Mouse (Mus musculus): ENCODE results near the gene Prdm16. TPM values are rescaled to one million over a fixed set of nuclear protein-coding genes. Genes with fewer than 3 reads are reported as not detected.

Gene Prdm16
- total and polyA plus RNA-seq, 3 experiments, result not detected

- TF ChIP-seq ZKSCAN1 (IDR thresholded peaks at IDR 0.05; ENCODE audit: borderline replicate concordance, low read depth, low read length) (no peak), PAX5 (IDR thresholded peaks at IDR 0.05; ENCODE audit: low read length) (no peak), JUND (conservative IDR thresholded peaks at IDR 0.05; ENCODE audit: low read depth, low read length) (no peak), POLR2AphosphoS2 (IDR thresholded peaks at IDR 0.05; ENCODE audit: low read depth, low read length) (no peak), ZC3H11A (IDR thresholded peaks at IDR 0.05; ENCODE audit: low read depth, low read length) (no peak), IRF4 (IDR thresholded peaks at IDR 0.05; ENCODE audit: low read depth, low read length) (no peak), MAFK (IDR thresholded peaks at IDR 0.05; ENCODE audit: insufficient replicate concordance, low read length) (no peak), CTCF (conservative IDR thresholded peaks at IDR 0.05 in 1 of 2, IDR thresholded peaks at IDR 0.05 in 1 of 2; ENCODE audit: low read depth in 2 of 2, low read length in 2 of 2) (no peak), USF2 (conservative IDR thresholded peaks at IDR 0.05; ENCODE audit: low read depth, low read length) (no peak), HCFC1 (IDR thresholded peaks at IDR 0.05; ENCODE audit: low read depth, low read length) (no peak), ZMIZ1 (IDR thresholded peaks at IDR 0.05; ENCODE audit: low read depth, low read length) (no peak), RAD21 (IDR thresholded peaks at IDR 0.05; ENCODE audit: low read depth, low read length) (no peak), CHD1 (IDR thresholded peaks at IDR 0.05; ENCODE audit: low read depth, low read length) (no peak), E2F4 (IDR thresholded peaks at IDR 0.05; ENCODE audit: insufficient replicate concordance, low read depth, low read length) (no peak), POLR2A (IDR thresholded peaks at IDR 0.05; ENCODE audit: low read depth, low read length) (no peak), EP300 (IDR thresholded peaks at IDR 0.05; ENCODE audit: low read length) (no peak), ETS1 (conservative IDR thresholded peaks at IDR 0.05; ENCODE audit: low read depth, low read length) (no peak), MAX (IDR thresholded peaks at IDR 0.05; ENCODE audit: low read length) (no peak), MEF2A (IDR thresholded peaks at IDR 0.05; ENCODE audit: borderline replicate concordance, low read depth, low read length) (no peak), MXI1 (IDR thresholded peaks at IDR 0.05; ENCODE audit: low read depth, low read length) (no peak)
- Histone ChIP-seq H3K79me2 (replicated peaks; ENCODE audit: control insufficient read depth, extremely low read depth, insufficient read depth, poor library complexity, severe bottlenecking) (no peaks in the 10 kb centered on the region), H3K4me3 (replicated peaks in 1 of 3; ENCODE audit: low read depth in 2 of 3, low read length in 2 of 3, poor library complexity in 1 of 3) (no peak overlapping the region), H3K27ac (ENCODE audit: insufficient read depth, low read depth) (no peak overlapping the region), H3K9ac (ENCODE audit: insufficient read depth, low read depth) (no peak overlapping the region), H3K36me3 (replicated peaks in 1 of 2; ENCODE audit: control insufficient read depth in 1 of 2, insufficient read depth in 1 of 2, low read length in 1 of 2) (no peaks in the 10 kb centered on the region), H3K4me2 (ENCODE audit: insufficient read depth, low read depth, poor library complexity, severe bottlenecking) (no peak overlapping the region), H3K9me3 (replicated peaks; ENCODE audit: low read length) (peaks cover 90% of the 10 kb centered on the region), H3K27me3 (replicated peaks) (no peaks in the 10 kb centered on the region), H3K4me1 (ENCODE audit: control insufficient read depth in 1 of 2, insufficient read depth in 2 of 2) (no peaks in the 10 kb centered on the region)
- DNase-seq (ENCODE audit: extremely low read depth), result no peak
- dilution Hi-C loops (cut with MboI; ENCODE audit: extremely low pct_ligation_motif_present, extremely low pct_unique_long_range_greater_than_20kb, low sequenced_read_pairs) (no loop called here), in situ Hi-C loops (cut with MboI; ENCODE audit: low pct_ligation_motif_present, low pct_unique_long_range_greater_than_20kb, low sequenced_read_pairs) (no loop called here)
Measured at GRCm38 (mm10) chr4:154536110-154536509, 100.6 kb downstream of the Prdm16 start.

DNA sequence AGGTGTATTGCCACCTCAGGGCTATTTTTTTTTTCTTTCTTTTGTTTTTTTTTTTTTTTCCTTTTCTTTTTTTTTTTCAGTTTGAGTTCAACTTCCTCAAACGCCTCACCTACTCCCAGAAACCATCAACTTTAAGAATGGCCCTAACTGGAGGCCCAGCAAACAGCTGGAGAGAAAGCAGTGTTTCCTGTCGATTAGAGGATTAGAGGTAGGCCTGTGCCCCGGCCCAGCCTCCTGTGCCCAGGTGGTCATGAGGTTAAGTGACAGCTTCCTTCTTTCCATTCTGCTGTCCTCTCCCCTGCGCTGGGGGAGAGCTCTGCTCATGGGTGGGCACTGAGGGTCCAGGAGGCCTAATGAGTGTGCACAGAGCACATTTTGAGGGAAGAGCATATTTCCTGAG, 105.3 kb downstream of the Prdm16 start:
- TF ChIP-seq ZC3H11A (IDR thresholded peaks at IDR 0.05; ENCODE audit: low read depth, low read length) (no peak), GABPA (IDR thresholded peaks at IDR 0.05; ENCODE audit: insufficient replicate concordance, low read depth, low read length) (no peak), CHD1 (IDR thresholded peaks at IDR 0.05; ENCODE audit: low read depth, low read length) (no peak), MEF2A (IDR thresholded peaks at IDR 0.05; ENCODE audit: borderline replicate concordance, low read depth, low read length) (no peak), NRF1 (IDR thresholded peaks at IDR 0.05; ENCODE audit: low read depth, low read length) (no peak), MAFK (IDR thresholded peaks at IDR 0.05; ENCODE audit: insufficient replicate concordance, low read length) (no peak)
- Histone ChIP-seq H3K9ac (ENCODE audit: insufficient read depth, low read depth) (no peak overlapping the region), H3K4me1 (ENCODE audit: control insufficient read depth in 1 of 2, insufficient read depth in 2 of 2) (no peaks in the 10 kb centered on the region), H3K36me3 (replicated peaks in 1 of 2; ENCODE audit: control insufficient read depth in 1 of 2, insufficient read depth in 1 of 2, low read length in 1 of 2) (no peaks in the 10 kb centered on the region), H3K9me3 (replicated peaks; ENCODE audit: low read length) (peaks cover 92% of the 10 kb centered on the region), H3K27ac (ENCODE audit: insufficient read depth, low read depth) (no peak overlapping the region), H3K4me3 (replicated peaks in 1 of 3; ENCODE audit: low read depth in 2 of 3, low read length in 2 of 3, poor library complexity in 1 of 3) (no peak overlapping the region), H3K79me2 (replicated peaks; ENCODE audit: control insufficient read depth, extremely low read depth, insufficient read depth, poor library complexity, severe bottlenecking) (no peaks in the 10 kb centered on the region), H3K27me3 (replicated peaks) (no peaks in the 10 kb centered on the region), H3K4me2 (ENCODE audit: insufficient read depth, low read depth, poor library complexity, severe bottlenecking) (no peak overlapping the region)
- no peak for DNase-seq (ENCODE audit: extremely low read depth)
- dilution Hi-C loops (cut with MboI; ENCODE audit: extremely low pct_ligation_motif_present, extremely low pct_unique_long_range_greater_than_20kb, low sequenced_read_pairs), result no loop called here
- in situ Hi-C loops (cut with MboI; ENCODE audit: low pct_ligation_motif_present, low pct_unique_long_range_greater_than_20kb, low sequenced_read_pairs), result no loop called here
